Mouse (Mus musculus) G1E (cell line): ENCODE measurements around the gene Mctp1.

Experiments used
- CTCF ChIP-seq: IDR thresholded peaks from 2 replicates; pipeline ENCODE4 v1.5.1; 2012; ENCODE audit warnings: low read depth, low read length, inconsistent platforms, mixed read lengths
- GATA1 ChIP-seq: IDR thresholded peaks from 2 replicates; pipeline ENCODE4 v1.6.1; 2012; ENCODE audit warnings: borderline replicate concordance, low read length, inconsistent platforms, mixed read lengths
- POLR2AphosphoS5 ChIP-seq: IDR thresholded peaks from 2 replicates; pipeline ENCODE4 v1.6.1; 2012; ENCODE audit warnings: low read depth, low read length, inconsistent platforms; ENCODE audit not compliant: insufficient replicate concordance

DNA sequence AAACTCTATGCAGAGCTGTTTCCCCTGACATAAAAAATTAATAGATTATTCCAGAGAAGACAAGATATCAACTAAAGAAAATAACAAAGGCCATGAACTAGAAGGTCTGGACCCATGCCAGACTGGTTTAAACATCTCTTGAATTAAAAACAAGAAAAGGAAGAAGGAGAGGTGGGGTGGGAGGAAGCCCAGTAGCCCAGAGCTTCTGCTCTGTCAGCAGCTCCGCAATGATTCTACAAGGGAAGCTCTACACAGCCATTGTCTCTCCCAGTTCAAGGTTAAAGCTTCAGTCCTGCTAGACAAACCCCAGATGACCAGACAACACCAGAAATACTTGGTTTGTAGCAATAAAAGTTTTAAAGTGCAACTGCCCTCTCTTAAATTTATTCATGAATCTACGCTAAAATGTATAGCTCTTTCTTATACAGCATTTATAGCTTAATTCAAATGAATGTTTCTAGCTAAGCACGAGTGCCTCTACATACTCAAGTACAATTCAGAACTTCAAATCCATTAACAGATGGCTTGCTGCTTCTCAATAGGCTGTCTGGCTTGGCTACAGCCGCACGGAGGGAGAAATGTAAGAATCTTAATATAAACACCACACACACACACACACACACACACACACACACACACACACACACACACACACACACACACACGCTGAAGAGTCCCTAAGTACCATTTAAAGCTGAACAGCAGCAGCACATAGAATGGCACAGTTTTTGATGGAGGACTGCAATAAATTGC lies 663.0 kb downstream of the Mctp1 start:
- TF ChIP-seq CTCF = no peak
- TF ChIP-seq GATA1 = no peak
- no peak for TF ChIP-seq POLR2AphosphoS5
